Mouse (Mus musculus): ENCODE results near the gene Neurl1b. TPM values are rescaled to one million over a fixed set of nuclear protein-coding genes. Genes with fewer than 3 reads are reported as not detected.

Neurl1b gene
- polyA plus RNA-seq, 1 experiment from 2014 or later: 0.65 TPM

- H3K36me3 ChIP-seq: no peaks in the 10 kb centered on the region
- no peak for ATAC-seq (ENCODE audit: low FRiP score, low read depth)
- 51% methylated on average over 4 of the region's 4 CpGs for WGBS
- H3K4me1 ChIP-seq: peaks cover 2% of the 10 kb centered on the region
- no peak overlapping the region for H3K27ac ChIP-seq
- 0 out of 2 replicates have a peak, but pooled peaks cover 8% of the 10 kb centered on the region for H3K27me3 ChIP-seq
- no peaks in the 10 kb centered on the region for H3K9me3 ChIP-seq
- H3K9ac ChIP-seq: no peak overlapping the region
- H3K4me2 ChIP-seq (replicated peaks): no peak overlapping the region
- H3K4me3 ChIP-seq: no peak overlapping the region
These were observed 49.4 kb downstream of the Neurl1b start for GRCm38 (mm10) chr17:26463984-26464383.

GRCm38 (mm10) chr17:26464481-26464880, 49.9 kb downstream of the Neurl1b start:
- ATAC-seq (ENCODE audit: low FRiP score, low read depth): no peak
- Histone ChIP-seq H3K4me2 (replicated peaks) (no peak overlapping the region), H3K27ac (no peak overlapping the region; the same call in 1 of the 2 replicates), H3K9ac (no peak overlapping the region), H3K4me1 (peaks cover 2% of the 10 kb centered on the region), H3K9me3 (no peaks in the 10 kb centered on the region), H3K4me3 (no peak overlapping the region), H3K36me3 (no peaks in the 10 kb centered on the region), H3K27me3 (0 out of 2 replicates have a peak, but pooled peaks cover 8% of the 10 kb centered on the region)
- 69% methylated on average over 9 of the region's 9 CpGs for WGBS

GRCm38 (mm10) chr17:26464972-26465371, 50.3 kb downstream of the Neurl1b start:
- Histone ChIP-seq H3K4me3 (no peak overlapping the region), H3K4me2 (replicated peaks) (no peak overlapping the region), H3K36me3 (no peaks in the 10 kb centered on the region), H3K27ac (no peak overlapping the region; the same call in 1 of the 2 replicates), H3K4me1 (peaks cover 2% of the 10 kb centered on the region), H3K27me3 (0 out of 2 replicates have a peak, but pooled peaks cover 8% of the 10 kb centered on the region), H3K9ac (no peak overlapping the region), H3K9me3 (no peaks in the 10 kb centered on the region)
- 67% methylated on average over 7 of the region's 7 CpGs for WGBS
- ATAC-seq (ENCODE audit: low FRiP score, low read depth): no peak

- Histone ChIP-seq H3K9ac (no peak overlapping the region), H3K27me3 (0 out of 2 replicates have a peak, but pooled peaks cover 8% of the 10 kb centered on the region), H3K4me2 (replicated peaks) (peak overlapping the region; percentile 51), H3K27ac (no peak overlapping the region), H3K4me1 (peaks cover 2% of the 10 kb centered on the region), H3K9me3 (no peaks in the 10 kb centered on the region), H3K36me3 (no peaks in the 10 kb centered on the region), H3K4me3 (peak overlapping the region; percentile 19; the same call in 1 of the 2 replicates)
- WGBS: 5% methylated on average over 4 of the region's 4 CpGs
- ATAC-seq (ENCODE audit: low FRiP score, low read depth): peak; percentile 29; the same call in 1 of the 2 replicates
These were observed 52.1 kb downstream of the Neurl1b start for GRCm38 (mm10) chr17:26466741-26467150.

GRCm38 (mm10) chr17:26467619-26468018, 53.0 kb downstream of the Neurl1b start:
- WGBS: 78% methylated on average over 4 of the region's 4 CpGs
- H3K4me1 ChIP-seq: peaks cover 2% of the 10 kb centered on the region
- H3K27me3 ChIP-seq: 0 out of 2 replicates have a peak, but pooled peaks cover 8% of the 10 kb centered on the region
- no peaks in the 10 kb centered on the region for H3K36me3 ChIP-seq
- H3K4me3 ChIP-seq: no peak overlapping the region
- no peak overlapping the region for H3K9ac ChIP-seq
- ATAC-seq (ENCODE audit: low FRiP score, low read depth): no peak
- H3K27ac ChIP-seq: no peak overlapping the region
- no peak overlapping the region for H3K4me2 ChIP-seq (replicated peaks)
- no peaks in the 10 kb centered on the region for H3K9me3 ChIP-seq

GRCm38 (mm10) chr17:26468102-26468894, 53.7 kb downstream of the Neurl1b start:
- peaks cover 2% of the 10 kb centered on the region for H3K4me1 ChIP-seq
- no peak overlapping the region for H3K4me3 ChIP-seq
- ATAC-seq (ENCODE audit: low FRiP score, low read depth): no peak
- WGBS: 82% methylated on average over 13 of the region's 13 CpGs
- no peak overlapping the region for H3K27ac ChIP-seq
- H3K27me3 ChIP-seq: 0 out of 2 replicates have a peak, but pooled peaks cover 3% of the 10 kb centered on the region
- H3K9me3 ChIP-seq: no peaks in the 10 kb centered on the region
- H3K4me2 ChIP-seq (replicated peaks): no peak overlapping the region
- H3K36me3 ChIP-seq: no peaks in the 10 kb centered on the region
- H3K9ac ChIP-seq: no peak overlapping the region

GRCm38 (mm10) chr17:26476871-26477270, 62.2 kb downstream of the Neurl1b start:
- no peak for ATAC-seq (ENCODE audit: low FRiP score, low read depth)
- 22% methylated on average over 6 of the region's 6 CpGs for WGBS
- no peak overlapping the region for H3K4me2 ChIP-seq (replicated peaks)
- H3K27me3 ChIP-seq: no peaks in the 10 kb centered on the region
- no peak overlapping the region for H3K4me3 ChIP-seq
- H3K9me3 ChIP-seq: no peaks in the 10 kb centered on the region
- H3K36me3 ChIP-seq: no peaks in the 10 kb centered on the region
- peaks cover 17% of the 10 kb centered on the region for H3K4me1 ChIP-seq
- H3K27ac ChIP-seq: no peak overlapping the region
- no peak overlapping the region for H3K9ac ChIP-seq

- H3K27ac ChIP-seq: no peak overlapping the region
- H3K4me1 ChIP-seq: peaks cover 17% of the 10 kb centered on the region
- ATAC-seq (ENCODE audit: low FRiP score, low read depth): no peak
- H3K4me3 ChIP-seq: no peak overlapping the region
- no peaks in the 10 kb centered on the region for H3K9me3 ChIP-seq
- no peak overlapping the region for H3K4me2 ChIP-seq (replicated peaks)
- 76% methylated on average over 4 of the region's 4 CpGs for WGBS
- no peaks in the 10 kb centered on the region for H3K27me3 ChIP-seq
- no peaks in the 10 kb centered on the region for H3K36me3 ChIP-seq
- H3K9ac ChIP-seq: no peak overlapping the region
These were observed 64.0 kb downstream of the Neurl1b start for GRCm38 (mm10) chr17:26478672-26479071.

GRCm38 (mm10) chr17:26479619-26480018, 65.0 kb downstream of the Neurl1b start:
- Histone ChIP-seq H3K9me3 (no peaks in the 10 kb centered on the region), H3K36me3 (no peaks in the 10 kb centered on the region), H3K4me3 (no peak overlapping the region), H3K27me3 (no peaks in the 10 kb centered on the region), H3K4me1 (peaks cover 17% of the 10 kb centered on the region), H3K9ac (no peak overlapping the region), H3K27ac (no peak overlapping the region), H3K4me2 (replicated peaks) (no peak overlapping the region)
- 72% methylated on average over 6 of the region's 6 CpGs for WGBS
- no peak for ATAC-seq (ENCODE audit: low FRiP score, low read depth)

- peaks cover 21% of the 10 kb centered on the region for H3K4me1 ChIP-seq
- H3K9me3 ChIP-seq: no peaks in the 10 kb centered on the region
- no peaks in the 10 kb centered on the region for H3K36me3 ChIP-seq
- no peaks in the 10 kb centered on the region for H3K27me3 ChIP-seq
- ATAC-seq (ENCODE audit: low FRiP score, low read depth): no peak
- no peak overlapping the region for H3K4me2 ChIP-seq (replicated peaks)
- WGBS: 79% methylated on average over 4 of the region's 4 CpGs
- H3K27ac ChIP-seq: no peak overlapping the region
- no peak overlapping the region for H3K4me3 ChIP-seq
- no peak overlapping the region for H3K9ac ChIP-seq
These were observed 66.3 kb downstream of the Neurl1b start for GRCm38 (mm10) chr17:26480956-26481355.

- 63% methylated on average over 14 of the region's 14 CpGs for WGBS
- H3K9ac ChIP-seq: no peak overlapping the region
- ATAC-seq (ENCODE audit: low FRiP score, low read depth): no peak
These were observed 70.2 kb downstream of the Neurl1b start for GRCm38 (mm10) chr17:26484626-26485421.

GRCm38 (mm10) chr17:26487266-26487665, 72.6 kb downstream of the Neurl1b start:
- no peaks in the 10 kb centered on the region for H3K36me3 ChIP-seq
- H3K27ac ChIP-seq: no peak overlapping the region
- no peaks in the 10 kb centered on the region for H3K27me3 ChIP-seq
- H3K4me2 ChIP-seq (replicated peaks): no peak overlapping the region
- H3K9ac ChIP-seq: no peak overlapping the region
- no peak for ATAC-seq (ENCODE audit: low FRiP score, low read depth)
- no peak overlapping the region for H3K4me3 ChIP-seq
- 45% methylated on average over 5 of the region's 5 CpGs for WGBS
- peaks cover 4% of the 10 kb centered on the region for H3K4me1 ChIP-seq
- H3K9me3 ChIP-seq: 0 out of 2 replicates have a peak, but pooled peaks cover under 1% of the 10 kb centered on the region

More at GRCm38 (mm10) chr17:26484626-26485421, 70.2 kb downstream of the Neurl1b start:
- Histone ChIP-seq H3K4me2 (replicated peaks) (no peak overlapping the region), H3K27ac (0 out of 2 replicates have a peak overlapping the region, but pooled peaks have one; percentile 12), H3K4me1 (peaks cover 4% of the 10 kb centered on the region), H3K36me3 (no peaks in the 10 kb centered on the region), H3K4me3 (no peak overlapping the region), H3K27me3 (no peaks in the 10 kb centered on the region), H3K9me3 (no peaks in the 10 kb centered on the region)

Data from limb, embryonic 13.5 days (tissue).